Mouse (Mus musculus): ENCODE results near the gene Dkc1. TPM values are rescaled to one million over a fixed set of nuclear protein-coding genes. Genes with fewer than 3 reads are reported as not detected.
A peak's percentile ranks its signal among the peaks of the same experiment; 100 is the strongest.

Gene Dkc1
- total RNA-seq, 1 experiment from 2014 or later = 489 TPM

DNA sequence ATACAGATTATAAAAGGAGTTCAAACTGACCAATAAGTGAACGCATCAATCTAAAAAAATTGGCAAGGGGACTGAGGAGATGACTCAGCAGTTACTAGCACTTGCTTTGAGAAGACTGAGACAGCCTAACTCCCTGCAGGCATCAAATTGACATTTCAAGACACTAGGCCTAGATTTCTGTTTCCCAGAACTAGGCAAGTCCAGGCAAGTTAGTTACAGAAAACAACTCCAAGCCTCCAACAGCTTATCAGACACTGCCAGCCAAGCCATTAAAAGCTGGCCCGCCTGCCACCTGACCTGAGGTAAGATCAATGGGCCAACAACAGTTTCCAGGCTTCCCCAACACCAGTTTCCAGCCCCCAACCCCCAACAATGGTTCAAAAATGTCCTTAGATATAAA lies 42.1 kb downstream of the Dkc1 start:
- peak; percentile 47; the same call in 1 of the 2 replicates for ATAC-seq (replicated peaks; ENCODE audit: low read depth, poor library complexity, severe bottlenecking)

DNA sequence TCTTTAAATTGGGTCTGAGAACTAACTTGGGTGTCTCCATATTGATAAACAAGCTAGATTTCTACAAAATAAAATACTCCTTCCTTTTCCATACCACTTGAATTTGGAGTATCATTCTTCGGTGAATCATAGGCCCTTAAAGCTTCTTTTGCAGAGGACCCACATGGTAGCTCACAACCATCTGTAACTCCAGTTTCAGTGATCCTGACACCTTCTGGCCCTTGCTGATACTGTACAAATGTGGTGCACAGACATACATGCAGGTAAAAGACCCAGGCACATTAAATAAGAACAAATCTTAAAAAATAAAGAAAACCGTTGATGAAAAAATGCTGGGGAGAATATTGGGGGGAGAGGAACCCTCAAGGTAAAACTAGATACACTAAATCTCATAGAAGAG lies 42.5 kb downstream of the Dkc1 start:
- ATAC-seq (replicated peaks; ENCODE audit: low read depth, poor library complexity, severe bottlenecking) = no peak

DNA sequence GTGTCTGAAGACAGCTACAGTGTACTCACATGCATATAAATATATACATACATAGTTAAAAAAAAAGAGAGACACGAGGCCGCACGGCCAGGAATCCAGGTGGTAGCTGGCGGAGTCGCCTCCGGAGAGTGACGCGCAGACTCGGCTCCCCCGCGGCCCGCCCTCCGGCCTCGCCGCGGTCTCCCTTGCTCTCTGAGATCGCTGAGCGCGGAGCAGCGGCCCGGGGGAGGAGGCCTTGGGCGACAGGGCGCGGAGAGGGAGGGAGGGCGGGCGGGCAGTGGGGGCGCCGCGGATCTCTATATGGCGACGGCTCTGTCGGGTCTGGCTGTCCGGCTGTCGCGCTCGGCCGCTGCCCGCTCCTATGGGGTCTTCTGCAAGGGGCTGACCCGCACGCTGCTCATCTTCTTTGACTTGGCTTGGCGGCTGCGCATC lies 47.5 kb downstream of the Dkc1 start:
- peak; percentile 68 for ATAC-seq (replicated peaks; ENCODE audit: low read depth, poor library complexity, severe bottlenecking)

DNA sequence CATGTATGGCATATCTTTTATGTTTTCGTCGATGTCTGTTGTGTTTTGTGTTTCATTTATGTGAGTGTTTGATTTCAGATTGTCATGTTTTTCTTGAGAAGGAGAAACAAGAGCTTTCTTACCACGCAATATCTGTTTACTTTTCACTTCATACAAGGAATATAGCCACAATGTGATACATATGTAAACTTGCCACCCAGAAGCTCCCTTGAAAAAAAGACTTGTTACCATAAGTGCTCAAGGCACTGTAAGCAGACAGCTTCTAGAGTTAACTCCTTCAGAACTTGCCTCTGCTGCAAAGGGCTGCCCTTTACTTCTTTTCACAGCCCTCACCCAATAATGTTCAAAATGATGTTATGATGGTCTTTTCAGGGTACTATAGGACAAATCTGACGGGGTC lies 52.8 kb downstream of the Dkc1 start:
- no peak for ATAC-seq (replicated peaks; ENCODE audit: low read depth, poor library complexity, severe bottlenecking)

DNA sequence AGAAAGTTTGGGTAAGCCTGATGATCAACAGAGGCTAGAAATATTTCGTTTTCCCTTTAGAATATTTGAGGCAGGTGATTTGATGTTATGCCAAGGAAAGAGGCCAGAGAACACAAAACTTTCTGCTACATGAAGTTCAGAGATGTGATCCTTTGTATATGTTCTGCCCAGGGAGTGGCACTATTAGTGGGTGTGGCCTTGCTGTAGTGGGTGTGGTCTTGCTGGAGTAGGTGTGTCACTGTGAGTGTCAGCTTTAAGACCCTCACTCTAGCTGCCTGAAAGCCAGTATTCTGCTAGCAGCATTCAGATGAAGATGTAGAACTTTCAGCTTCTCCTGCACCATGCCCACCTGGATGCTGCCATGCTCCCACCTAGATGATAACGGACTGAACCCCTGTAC lies 54.6 kb downstream of the Dkc1 start:
- ATAC-seq (replicated peaks; ENCODE audit: low read depth, poor library complexity, severe bottlenecking) = no peak

DNA sequence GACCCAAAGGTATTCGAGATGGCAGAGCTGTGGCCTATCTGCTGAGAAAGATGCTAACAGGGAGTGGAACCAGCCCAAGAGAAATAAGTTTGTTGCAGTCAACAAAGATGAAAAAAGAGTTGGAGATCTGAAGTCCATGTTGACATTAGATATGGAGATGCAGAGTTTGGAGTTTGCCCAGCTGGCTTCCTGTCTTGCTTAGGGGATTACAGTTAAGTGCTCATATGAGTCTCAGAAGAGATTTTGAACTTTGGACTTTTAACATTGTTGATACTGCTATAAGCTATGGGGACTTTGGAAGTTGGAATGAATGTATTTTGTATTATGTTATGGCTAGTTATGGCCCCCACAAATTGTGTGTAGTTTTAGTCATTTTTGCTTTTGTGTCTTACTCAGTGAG lies 56.6 kb downstream of the Dkc1 start:
- ATAC-seq (replicated peaks; ENCODE audit: low read depth, poor library complexity, severe bottlenecking) = no peak

DNA sequence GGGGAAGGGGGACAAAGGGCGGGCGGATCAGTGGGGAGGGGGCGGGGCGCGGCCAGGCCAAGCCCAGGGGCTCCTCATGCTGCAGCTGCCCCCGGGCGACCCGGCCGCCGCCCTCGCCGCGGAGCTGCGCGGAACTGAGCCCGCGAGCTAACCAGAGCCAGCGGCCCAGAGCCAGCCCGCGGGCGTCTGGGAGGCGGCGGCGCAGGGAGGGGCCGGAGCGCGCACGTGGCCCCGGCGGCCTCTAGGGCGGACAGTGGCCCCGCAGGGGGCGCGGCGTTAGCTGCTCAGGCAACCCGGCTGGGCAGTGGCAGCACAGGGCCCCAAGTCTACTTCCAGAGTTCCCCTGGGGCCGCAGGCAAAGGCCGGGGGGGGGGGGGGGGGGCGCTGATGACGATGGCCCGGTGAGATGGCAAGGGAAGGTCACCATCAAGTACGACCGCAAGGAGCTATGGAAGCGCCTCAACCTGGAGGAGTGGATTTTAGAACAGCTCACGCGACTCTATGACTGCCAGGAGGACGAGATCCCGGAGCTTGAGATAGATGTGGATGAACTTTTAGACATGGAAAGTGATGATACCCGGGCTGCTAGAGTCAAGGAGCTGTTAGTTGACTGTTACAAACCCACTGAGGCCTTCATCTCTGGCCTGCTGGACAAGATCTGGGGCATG lies 60.1 kb downstream of the Dkc1 start:
- peak; percentile 69 for ATAC-seq (replicated peaks; ENCODE audit: low read depth, poor library complexity, severe bottlenecking)

Other genes with a start within 250 kb of the Dkc1 start
- 1.8 and 2.4 TPM in 2 replicates for gene Gab3, start 10.4 kb upstream of the Dkc1 start, total RNA-seq (2017)
- 36.8 and 38.4 TPM in 2 replicates for gene Mpp1, start 35.2 kb downstream of the Dkc1 start, total RNA-seq (2017)
- not detected in 2 replicates for gene Smim9, start 67.9 kb downstream of the Dkc1 start, total RNA-seq (2017)